Mouse (Mus musculus) heart, embryonic 11.5 days (tissue): ENCODE measurements at regions not wholly inside any gene's neighbourhood (a gene's known extent, or its start where the extent isn't known, plus 50 kb on each side); places are given as distances from the start of the nearest gene placed in this dataset.

Source experiments
- ATAC-seq: fragments of 200-750 bp; cut with Nextera tagmentation; replicated peaks from 2 replicates; pipeline ENCODE4 v1.8.0; 2017; ENCODE audit warnings: moderate library complexity; ENCODE audit not compliant: insufficient number of reproducible peaks, low FRiP score, low TSS enrichment
- H3K27ac ChIP-seq: fragments of 300-500 bp; sonication (generic); 2 replicates; pipeline ENCODE4 v1.5.1; 2014; ENCODE audit warnings: mild to moderate bottlenecking, low read depth, low read length
- H3K27me3 ChIP-seq: fragments of 300-500 bp; sonication (generic); 2 replicates; pipeline ENCODE4 v1.6.1; 2014; ENCODE audit warnings: mild to moderate bottlenecking, low read length, mixed read lengths; ENCODE audit not compliant: control insufficient read depth, insufficient read depth
- H3K36me3 ChIP-seq: fragments of 300-500 bp; sonication (generic); 2 replicates; pipeline ENCODE4 v1.6.1; 2014; ENCODE audit warnings: mild to moderate bottlenecking, low read length, moderate library complexity, mixed read lengths; ENCODE audit not compliant: control insufficient read depth, insufficient read depth
- H3K4me1 ChIP-seq: fragments of 300-500 bp; sonication (generic); 2 replicates; pipeline ENCODE4 v1.6.1; 2014; ENCODE audit warnings: low read length; ENCODE audit not compliant: control insufficient read depth, insufficient read depth
- H3K4me2 ChIP-seq: fragments of 300-500 bp; sonication (generic); 2 replicates; pipeline ENCODE4 v1.6.1; 2014; ENCODE audit warnings: mild to moderate bottlenecking, moderate library complexity
- H3K4me3 ChIP-seq: fragments of 300-500 bp; sonication (generic); 2 replicates; pipeline ENCODE4 v1.5.1; 2014; ENCODE audit warnings: low read depth, low read length
- H3K9ac ChIP-seq: fragments of 300-500 bp; sonication (generic); 2 replicates; pipeline ENCODE4 v1.6.1; 2014; ENCODE audit warnings: mild to moderate bottlenecking, low read depth, low read length, moderate library complexity
- H3K9me3 ChIP-seq: fragments of 300-500 bp; sonication (generic); replicated peaks from 2 replicates; pipeline ENCODE4 v1.6.1; 2016; ENCODE audit warnings: low read length; ENCODE audit not compliant: control insufficient read depth
- WGBS: fragments of 180-500 bp; shearing (Covaris S2); extraction: QIAGEN DNeasy Blood & Tissue Kit; methylation state at CpG from one replicate; pipeline ENCODE4 v1.1.7; 2014; ENCODE audit not compliant: insufficient replicate concordance; 5-methylcytosine and 5-hydroxymethylcytosine counted together

GRCm38 (mm10) chr5:106200631-106201030 is 257.3 kb downstream of the Barhl2 start:
- Histone ChIP-seq H3K9me3 (no peaks in the 10 kb centered on the region), H3K27me3 (no peaks in the 10 kb centered on the region), H3K4me1 (no peaks in the 10 kb centered on the region), H3K27ac (no peak overlapping the region), H3K4me2 (no peak overlapping the region), H3K36me3 (no peaks in the 10 kb centered on the region), H3K4me3 (no peak overlapping the region), H3K9ac (no peak overlapping the region)
- no peak for ATAC-seq
- 72% methylated on average over 16 of the region's 16 CpGs for WGBS

GRCm38 (mm10) chr5:106199061-106199460 is 258.9 kb downstream of the Barhl2 start:
- WGBS, result 85% methylated on average over 3 of the region's 3 CpGs
- H3K4me2 ChIP-seq, result no peak overlapping the region
- no peak overlapping the region for H3K4me3 ChIP-seq
- no peak for ATAC-seq
- H3K27me3 ChIP-seq, result no peaks in the 10 kb centered on the region
- no peak overlapping the region for H3K27ac ChIP-seq
- no peaks in the 10 kb centered on the region for H3K9me3 ChIP-seq
- H3K36me3 ChIP-seq, result no peaks in the 10 kb centered on the region
- H3K9ac ChIP-seq, result no peak overlapping the region
- H3K4me1 ChIP-seq, result no peaks in the 10 kb centered on the region

DNA sequence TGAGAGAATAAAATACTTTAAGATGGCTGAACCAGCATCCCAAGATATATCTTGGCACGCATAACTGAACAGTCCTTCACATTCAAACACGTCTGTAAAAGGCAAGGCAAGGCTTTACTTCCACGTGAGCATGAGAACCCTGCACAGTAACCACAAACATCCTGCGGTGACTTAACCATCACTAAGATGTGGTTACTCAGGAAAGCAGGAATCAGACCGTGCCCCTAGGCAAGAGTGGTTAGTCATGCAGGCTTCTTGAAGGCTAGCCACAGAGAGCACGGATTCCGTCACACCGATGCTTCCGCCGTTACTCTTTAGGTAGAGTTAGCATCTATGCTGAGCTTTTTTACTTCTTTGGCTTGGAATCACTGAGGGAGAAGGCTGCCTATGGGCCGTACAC is 266.8 kb downstream of the Barhl2 start:
- Histone ChIP-seq H3K4me3 (no peak overlapping the region), H3K27me3 (no peaks in the 10 kb centered on the region), H3K4me2 (no peak overlapping the region), H3K27ac (no peak overlapping the region), H3K9ac (no peak overlapping the region), H3K9me3 (no peaks in the 10 kb centered on the region), H3K4me1 (no peaks in the 10 kb centered on the region), H3K36me3 (no peaks in the 10 kb centered on the region)
- WGBS, result 86% methylated on average over 11 of the region's 11 CpGs
- no peak for ATAC-seq

DNA sequence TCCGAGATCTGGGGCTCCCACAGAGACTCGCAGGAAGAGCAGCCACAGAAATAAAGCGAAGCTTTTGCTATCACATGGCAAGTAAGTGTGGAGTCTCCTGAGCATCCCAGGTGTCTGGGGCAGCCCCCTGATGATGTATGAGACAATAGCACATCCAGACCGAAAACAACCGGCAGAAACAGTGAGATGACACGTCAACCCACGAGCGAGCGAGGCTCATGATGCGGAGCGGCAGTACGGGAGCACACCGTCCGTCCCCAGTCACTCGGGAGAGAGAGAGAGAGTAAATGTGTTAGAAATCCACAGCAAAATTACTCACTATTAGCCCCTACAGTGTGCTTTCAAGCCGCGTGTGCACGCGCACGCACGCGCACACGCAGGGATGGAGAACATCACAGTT is 276.2 kb downstream of the Barhl2 start:
- Histone ChIP-seq H3K4me2 (no peak overlapping the region), H3K27ac (no peak overlapping the region), H3K9ac (no peak overlapping the region), H3K9me3 (peaks cover 2% of the 10 kb centered on the region; the same call in 1 of the 2 replicates), H3K27me3 (no peaks in the 10 kb centered on the region), H3K36me3 (no peaks in the 10 kb centered on the region), H3K4me3 (no peak overlapping the region), H3K4me1 (no peaks in the 10 kb centered on the region)
- ATAC-seq, result no peak
- WGBS, result 88% methylated on average over 23 of the region's 23 CpGs

DNA sequence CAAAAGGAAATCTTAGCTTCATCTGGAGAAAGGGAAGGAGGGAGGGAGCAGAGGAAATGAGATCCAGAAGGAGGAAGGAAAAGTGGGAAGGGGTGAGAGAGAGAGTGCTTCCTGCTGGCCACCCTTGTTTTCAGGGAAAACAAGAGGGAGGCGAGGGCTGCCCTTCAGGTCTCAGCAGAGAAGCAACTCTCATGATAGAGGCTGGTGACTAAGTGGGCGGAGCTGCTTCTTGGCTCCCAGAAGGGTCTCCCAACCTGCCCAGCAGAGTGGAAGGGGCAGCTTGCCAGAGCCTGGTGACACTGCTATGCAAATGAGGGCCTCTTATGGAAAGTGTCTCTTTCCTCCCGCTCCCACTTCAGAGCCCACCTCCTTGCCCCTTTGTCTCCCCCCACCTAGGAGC is 285.8 kb downstream of the Barhl2 start:
- no peak for ATAC-seq
- Histone ChIP-seq H3K4me3 (no peak overlapping the region), H3K36me3 (no peaks in the 10 kb centered on the region), H3K27ac (no peak overlapping the region), H3K4me1 (0 out of 2 replicates have a peak, but pooled peaks cover 4% of the 10 kb centered on the region), H3K27me3 (no peaks in the 10 kb centered on the region), H3K4me2 (no peak overlapping the region), H3K9me3 (no peaks in the 10 kb centered on the region), H3K9ac (no peak overlapping the region)
- 5% methylated on average over 3 of the region's 3 CpGs for WGBS

- no peak overlapping the region for H3K27ac ChIP-seq
- H3K4me2 ChIP-seq, result no peak overlapping the region
- H3K4me1 ChIP-seq, result 0 out of 2 replicates have a peak, but pooled peaks cover 4% of the 10 kb centered on the region
- no peak overlapping the region for H3K9ac ChIP-seq
- no peaks in the 10 kb centered on the region for H3K36me3 ChIP-seq
- no peak overlapping the region for H3K4me3 ChIP-seq
- H3K9me3 ChIP-seq, result no peaks in the 10 kb centered on the region
- ATAC-seq, result no peak
- 94% methylated on average over 4 of the region's 4 CpGs for WGBS
- H3K27me3 ChIP-seq, result no peaks in the 10 kb centered on the region
These were observed 287.6 kb downstream of the Barhl2 start for GRCm38 (mm10) chr5:106170405-106170804.

GRCm38 (mm10) chr5:106167556-106167955 is 290.4 kb downstream of the Barhl2 start:
- H3K9ac ChIP-seq, result no peak overlapping the region
- H3K4me3 ChIP-seq, result no peak overlapping the region
- H3K9me3 ChIP-seq, result no peaks in the 10 kb centered on the region
- 77% methylated on average over 11 of the region's 11 CpGs for WGBS
- H3K4me2 ChIP-seq, result no peak overlapping the region
- H3K27me3 ChIP-seq, result no peaks in the 10 kb centered on the region
- 0 out of 2 replicates have a peak, but pooled peaks cover 4% of the 10 kb centered on the region for H3K4me1 ChIP-seq
- ATAC-seq, result no peak
- H3K36me3 ChIP-seq, result no peaks in the 10 kb centered on the region
- no peak overlapping the region for H3K27ac ChIP-seq

GRCm38 (mm10) chr5:106166266-106166665 is 289.9 kb downstream of the Zfp326 start:
- Histone ChIP-seq H3K4me3 (no peak overlapping the region), H3K27me3 (no peaks in the 10 kb centered on the region), H3K4me2 (no peak overlapping the region), H3K9me3 (no peaks in the 10 kb centered on the region), H3K27ac (no peak overlapping the region), H3K4me1 (no peaks in the 10 kb centered on the region), H3K36me3 (no peaks in the 10 kb centered on the region), H3K9ac (no peak overlapping the region)
- no peak for ATAC-seq
- WGBS, result 62% methylated on average over 5 of the region's 5 CpGs

DNA sequence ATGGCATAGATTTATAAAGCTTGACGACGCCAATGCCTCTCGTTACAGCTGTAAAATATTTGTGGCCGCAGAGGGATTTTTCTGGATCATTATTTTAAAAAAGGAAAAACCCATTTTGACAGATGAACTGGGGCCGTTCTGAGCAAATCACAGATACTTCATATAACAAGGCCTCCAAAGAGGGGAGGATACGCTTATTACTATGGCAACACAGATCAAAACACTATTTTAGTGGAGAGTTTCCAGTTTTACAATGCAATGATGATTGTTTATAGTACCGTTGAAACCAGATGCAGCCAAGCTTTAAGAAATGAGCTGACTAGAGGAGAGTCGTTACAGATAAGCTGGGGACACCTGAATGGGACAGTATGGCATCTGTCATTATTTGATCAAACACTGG is 287.8 kb downstream of the Zfp326 start:
- no peak overlapping the region for H3K9ac ChIP-seq
- H3K4me1 ChIP-seq, result no peaks in the 10 kb centered on the region
- H3K4me2 ChIP-seq, result no peak overlapping the region
- WGBS, result 83% methylated on average over 8 of the region's 8 CpGs
- H3K27ac ChIP-seq, result no peak overlapping the region
- H3K27me3 ChIP-seq, result no peaks in the 10 kb centered on the region
- H3K36me3 ChIP-seq, result no peaks in the 10 kb centered on the region
- H3K4me3 ChIP-seq, result no peak overlapping the region
- H3K9me3 ChIP-seq, result no peaks in the 10 kb centered on the region
- no peak for ATAC-seq
